Mouse (Mus musculus) retina, embryonic 14.5 days (tissue): ENCODE measurements around the gene Cldn34b3.
"Not testable (repeated sequence)": the region's sequence is repeated elsewhere in the genome, so short reads cannot be mapped to it uniquely, and the experiment has no call there.

Experiments used
- DNase-seq: peaks from one replicate; pipeline ENCODE4 v3.0.0-alpha.2; 2015; ENCODE audit warnings: low spot score

Cldn34b3 gene

DNA sequence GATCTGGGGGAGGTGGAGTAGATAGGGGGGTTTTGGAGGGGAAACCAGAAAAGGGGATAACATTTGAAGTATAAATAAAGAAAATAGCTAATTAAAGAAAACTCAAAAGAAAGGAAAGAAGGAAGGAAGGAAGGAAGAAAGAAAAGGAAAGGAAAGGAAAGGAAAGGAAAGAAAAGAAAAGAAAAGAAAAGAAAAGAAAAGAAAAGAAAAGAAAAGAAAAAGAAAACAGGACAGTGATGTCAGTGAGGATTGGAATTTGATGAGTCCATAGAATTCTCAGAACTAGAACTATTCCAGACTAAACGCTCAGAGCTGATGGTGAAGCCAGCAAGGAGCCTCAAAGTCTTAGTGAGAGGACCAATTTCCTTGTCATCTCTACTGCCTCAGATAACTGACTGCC, at the start of gene Cldn34b3:
Cldn34b3 (plus strand) TSS at position 301 of the 400 bp plus-strand sequence.
- not testable (repeated sequence) for DNase-seq
